Mouse (Mus musculus): ENCODE measurements around the gene Tnfsfm13.

Tnfsfm13 gene

DNA sequence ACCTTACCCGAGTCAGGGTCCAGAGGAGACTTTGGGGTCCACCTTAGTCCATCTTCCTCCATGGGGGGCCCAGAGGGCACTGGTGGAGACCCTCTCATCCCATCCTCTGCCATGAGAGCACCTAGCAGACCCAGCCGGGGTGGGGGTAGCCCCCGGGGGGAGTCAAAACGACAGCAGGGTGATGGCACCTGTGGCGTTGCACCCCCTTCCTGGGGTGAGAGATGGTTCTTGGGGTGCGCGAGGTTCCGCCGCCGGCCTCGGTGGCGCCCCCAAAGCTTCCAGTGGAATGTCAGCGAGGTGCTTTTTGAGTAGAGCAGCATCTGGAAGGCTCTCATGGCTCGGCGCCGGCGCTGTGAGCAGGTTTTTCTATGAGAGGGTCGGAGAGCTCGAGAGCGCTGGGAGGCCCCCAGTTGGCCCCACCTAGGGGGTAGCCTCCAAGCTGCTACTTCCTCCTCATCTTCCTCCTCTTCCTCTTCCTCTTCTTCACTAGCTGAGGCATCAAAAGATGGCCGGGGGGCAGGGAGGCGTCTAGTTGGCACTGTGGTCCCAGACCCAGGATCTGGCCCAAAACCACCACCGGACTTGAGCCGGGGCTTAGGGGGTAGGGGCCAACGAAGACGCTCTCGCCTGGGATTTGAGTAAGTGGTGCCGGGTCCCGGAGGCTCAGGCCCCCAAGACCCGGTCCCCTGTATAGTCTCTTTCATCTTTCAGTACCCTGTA is 15.6 kb downstream of the Tnfsfm13 start:
- DNase-seq = no peak

DNA sequence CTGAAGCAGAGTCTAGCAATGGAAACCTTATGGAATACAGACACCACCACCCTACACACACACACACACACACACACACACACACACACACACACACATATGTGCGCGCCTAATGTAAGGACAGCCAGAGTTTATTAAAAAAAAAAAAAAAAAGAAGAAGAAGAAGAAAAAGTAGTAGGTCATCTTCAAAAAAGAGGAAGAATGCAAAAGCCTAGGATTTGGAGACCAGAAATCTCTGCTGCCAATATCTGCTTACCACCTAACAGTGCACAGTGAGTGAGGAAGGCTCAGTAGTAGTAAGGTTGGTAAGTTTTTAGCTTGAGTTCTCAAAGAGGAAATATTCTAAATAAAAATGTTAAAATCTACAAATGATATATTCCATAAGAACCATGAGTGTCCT is 16.8 kb downstream of the Tnfsfm13 start:
- DNase-seq = no peak

DNA sequence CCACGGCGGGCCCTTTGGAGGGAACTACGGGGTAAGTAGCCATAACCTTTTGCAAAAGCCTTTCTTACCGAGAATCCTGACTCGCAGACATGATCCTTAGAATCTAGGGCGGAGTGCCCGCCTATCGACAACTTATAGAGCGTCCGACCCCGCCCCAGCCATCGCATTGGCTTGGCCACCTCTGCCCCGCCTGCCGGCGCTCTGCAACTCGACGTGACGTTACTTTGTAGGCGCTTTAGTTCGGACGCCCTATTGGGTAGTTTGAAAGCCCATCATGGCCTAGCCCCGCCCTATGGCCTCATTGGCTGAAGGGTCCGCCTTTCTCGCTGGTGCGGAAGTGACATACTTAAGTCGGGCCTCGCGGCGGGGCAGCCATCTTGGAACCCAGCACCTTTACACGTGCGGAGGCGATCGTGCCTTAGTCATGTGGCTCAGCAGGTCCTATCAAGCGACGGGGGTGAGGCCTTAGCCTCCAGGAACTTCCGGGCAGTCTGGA is 23.6 kb downstream of the Tnfsfm13 start, which contains the start of gene Eif4a1:
Eif4a1 (minus strand) TSS at position 213 of the 496 bp plus-strand sequence.
- peak; percentile 100 for DNase-seq

DNA sequence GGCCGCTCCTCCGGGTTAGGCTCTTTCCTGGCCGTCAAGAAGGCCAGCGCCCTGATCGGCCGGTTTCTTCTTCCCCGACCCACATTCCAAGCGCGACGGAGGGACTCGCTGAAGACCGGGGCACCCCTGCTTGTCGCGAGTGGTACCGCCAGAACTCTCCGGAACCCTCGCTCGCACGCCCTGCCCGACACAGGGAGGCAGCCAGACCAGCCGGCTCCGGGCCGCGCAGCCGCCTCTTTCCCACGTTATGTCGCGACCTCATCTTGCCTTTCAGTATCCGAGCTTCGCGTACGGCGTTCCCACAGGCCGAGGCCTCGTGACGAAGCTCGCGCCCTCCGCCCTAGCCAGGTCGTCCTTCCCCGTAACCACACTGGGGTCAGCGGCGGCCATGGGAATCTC is 24.2 kb downstream of the Tnfsfm13 start:
- DNase-seq = no peak

DNA sequence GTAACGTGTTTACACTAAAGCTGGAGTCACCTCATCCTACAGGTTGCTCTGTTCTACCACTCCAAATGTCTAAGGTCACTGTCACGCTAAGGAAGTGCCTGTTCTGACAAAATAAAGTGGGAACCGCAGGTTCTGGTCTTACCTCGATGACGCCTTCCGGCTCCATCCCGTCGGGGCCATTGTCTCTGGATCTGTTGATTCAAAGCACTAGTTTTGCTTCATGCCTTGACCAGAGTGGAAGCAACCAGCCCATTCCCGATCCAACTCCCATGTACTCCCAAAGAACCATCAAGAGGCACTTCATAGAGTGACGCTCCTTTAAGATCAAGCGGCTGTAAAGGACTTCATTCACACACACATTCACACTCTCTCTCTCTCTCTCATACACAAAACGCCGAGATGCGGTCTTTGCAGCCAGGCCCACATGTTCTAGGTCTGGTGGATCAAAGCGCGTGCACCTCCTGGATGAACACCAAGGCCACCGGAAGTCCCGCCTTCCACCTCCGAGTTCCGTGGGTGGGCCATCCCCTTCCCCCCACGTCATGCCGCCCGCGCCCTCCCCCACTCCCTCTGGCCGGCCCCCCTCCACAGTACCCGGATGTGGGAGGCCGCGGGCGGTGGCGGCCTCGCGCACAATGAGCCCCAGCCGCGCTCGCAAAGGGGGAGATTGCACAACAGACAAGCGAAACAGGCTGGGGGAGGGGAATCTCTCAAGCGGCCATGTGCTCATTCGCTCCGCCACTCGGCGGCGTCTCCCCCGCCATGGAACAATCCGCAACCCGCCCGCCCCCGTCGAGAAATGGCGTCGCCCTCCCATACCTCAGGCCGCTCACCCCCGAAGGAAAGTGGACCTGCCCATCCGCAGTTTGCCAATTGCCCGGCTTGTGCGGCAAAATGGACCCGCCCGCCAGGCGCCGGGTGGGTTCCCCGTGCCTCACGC is 24.8 kb downstream of the Tnfsfm13 start:
- DNase-seq = peak; percentile 93

DNA sequence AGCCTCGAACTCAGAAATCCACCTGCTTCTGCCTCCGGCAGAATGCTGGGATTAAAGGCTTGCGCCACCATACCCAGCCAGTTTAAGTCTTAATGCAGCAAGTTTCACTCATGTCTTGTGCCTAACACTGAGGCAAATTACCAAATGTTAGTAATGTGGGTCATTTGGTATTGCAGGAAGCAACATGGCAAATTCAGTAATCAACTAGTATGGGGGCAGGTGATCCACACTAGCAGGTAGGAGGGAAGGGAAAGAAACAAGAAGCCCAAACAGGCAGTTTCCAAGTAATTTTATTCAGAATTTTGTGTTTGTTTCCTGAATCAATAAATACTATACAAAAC is 29.3 kb downstream of the Tnfsfm13 start:
- no peak for DNase-seq

DNA sequence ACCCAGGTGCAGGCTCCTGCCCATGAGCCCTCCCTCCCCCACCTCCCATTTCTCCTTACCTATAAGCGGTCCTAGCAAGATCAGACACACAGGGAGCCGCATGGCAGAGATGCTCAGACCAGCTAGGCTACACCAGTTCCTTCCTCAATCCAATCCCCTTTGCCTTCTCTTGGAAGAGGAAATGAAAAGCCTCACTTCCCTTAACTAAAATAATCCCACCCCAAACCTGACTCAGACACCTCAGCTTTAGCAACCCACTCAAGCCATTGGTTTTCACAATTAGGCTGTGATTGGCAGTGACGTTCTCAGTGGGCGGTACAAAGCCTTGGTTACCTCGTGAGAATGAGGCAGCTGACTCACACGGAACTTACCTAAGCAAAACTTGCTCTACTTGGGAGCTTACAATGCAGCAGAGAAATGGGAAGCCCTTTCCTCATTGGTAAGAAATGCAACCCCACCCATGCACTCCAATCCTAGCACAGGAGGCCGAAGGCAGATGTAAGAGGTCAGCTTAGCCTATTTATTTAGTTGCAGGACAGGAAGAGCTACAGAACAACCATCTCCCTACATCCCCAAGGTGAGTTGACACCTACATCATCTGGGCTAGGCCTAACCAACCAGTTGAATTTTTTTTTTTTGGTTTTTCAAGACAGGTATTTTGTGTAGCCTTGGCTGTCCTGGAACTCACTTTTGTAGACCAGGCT is 29.8 kb downstream of the Tnfsfm13 start, which contains the start of gene Cd68:
Cd68 (minus strand) TSS at position 193 of the 704 bp plus-strand sequence.
- DNase-seq = no peak

DNA sequence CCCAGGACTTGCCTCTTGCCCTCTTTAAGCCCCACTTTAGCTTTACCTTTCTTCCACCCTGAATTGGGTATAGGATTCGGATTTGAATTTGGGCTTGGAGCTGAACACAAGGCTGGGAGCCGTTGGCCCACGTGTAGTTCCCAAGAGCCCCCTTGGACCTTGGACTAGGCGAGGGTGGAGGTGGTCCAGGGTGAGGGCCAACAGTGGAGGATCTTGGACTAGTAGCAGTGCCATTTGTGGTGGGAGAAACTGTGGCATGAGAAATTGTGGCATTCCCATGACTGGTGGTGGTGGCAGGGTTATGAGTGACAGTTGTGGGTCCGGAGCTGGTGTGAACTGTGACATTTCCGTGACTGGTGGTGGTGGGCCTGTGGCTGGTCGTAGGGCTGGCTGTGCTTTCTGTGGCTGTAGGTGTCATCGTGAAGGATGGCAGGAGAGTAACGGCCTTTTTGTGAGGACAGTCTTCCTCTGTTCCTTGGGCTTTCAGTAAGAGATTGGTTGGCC is 30.4 kb downstream of the Tnfsfm13 start:
- no peak for DNase-seq

DNA sequence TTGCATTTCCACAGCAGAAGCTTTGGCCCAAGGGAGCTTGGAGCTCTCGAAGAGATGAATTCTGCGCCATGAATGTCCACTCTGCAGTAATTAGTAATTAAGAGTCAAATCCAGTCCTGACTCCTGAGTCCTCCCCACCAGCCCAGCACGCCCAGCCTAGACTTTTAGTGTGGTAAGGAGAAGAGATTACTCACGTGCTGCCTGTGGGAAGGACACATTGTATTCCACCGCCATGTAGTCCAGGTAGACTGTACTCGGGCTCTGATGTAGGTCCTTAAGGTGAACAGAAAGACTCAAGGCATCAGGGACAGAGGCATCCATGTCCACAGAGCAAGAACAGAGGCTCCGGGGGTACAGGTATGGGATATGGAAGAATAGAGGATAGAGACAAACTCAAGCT is 31.1 kb downstream of the Tnfsfm13 start:
- no peak for DNase-seq

DNA sequence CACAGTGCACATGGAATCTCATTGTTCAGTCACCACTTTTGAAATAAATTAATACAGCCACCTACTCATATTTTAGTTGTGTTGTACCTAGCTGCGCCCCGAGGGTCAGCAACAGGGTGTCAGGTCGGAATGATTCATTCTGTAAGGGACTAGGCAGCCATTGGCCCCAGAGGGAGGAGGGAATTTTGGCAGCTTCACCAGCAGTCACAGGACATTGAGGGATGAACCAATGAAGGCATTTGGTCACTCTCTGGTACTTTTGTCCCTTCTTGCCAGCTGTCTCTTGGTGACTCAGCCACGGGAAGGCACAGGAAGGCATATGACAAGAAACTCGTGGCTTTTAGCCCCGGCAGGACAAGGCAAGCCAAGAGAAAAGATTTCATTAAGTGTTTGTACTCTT is 32.1 kb downstream of the Tnfsfm13 start:
- no peak for DNase-seq

DNA sequence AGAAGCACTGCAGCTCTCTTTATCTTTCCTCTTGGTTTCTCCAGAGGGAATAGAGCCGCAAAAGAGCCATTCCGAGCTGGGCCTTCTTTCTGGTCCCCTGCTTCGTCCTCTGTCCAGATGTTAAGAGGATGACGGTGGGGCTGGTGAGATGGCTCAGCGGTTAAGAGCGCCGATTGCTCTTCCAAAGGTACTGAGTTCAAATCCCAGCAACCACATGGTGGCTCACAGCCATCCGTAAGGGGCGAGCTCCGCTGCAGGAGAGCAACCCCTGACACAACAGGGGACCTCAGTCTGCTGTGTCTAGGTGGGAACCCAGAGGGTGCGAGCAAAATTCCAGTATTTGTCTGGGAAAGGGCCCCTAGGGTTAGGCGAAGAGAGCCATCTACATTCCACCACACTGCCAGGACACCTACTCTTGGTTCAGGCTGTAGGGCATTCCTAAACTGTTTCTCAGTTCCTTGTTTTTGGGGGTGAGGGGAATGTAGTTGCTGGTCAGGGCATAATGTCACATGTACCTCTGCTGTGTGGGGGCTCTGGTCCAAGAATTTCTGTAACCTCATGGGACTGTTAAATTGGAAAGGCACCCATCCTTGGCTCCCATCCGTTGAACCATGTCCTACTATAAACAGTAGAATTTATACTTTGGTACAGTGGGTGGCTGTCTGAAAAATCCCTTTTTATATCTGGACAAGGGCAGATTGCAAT is 32.8 kb downstream of the Tnfsfm13 start:
- no peak for DNase-seq

DNA sequence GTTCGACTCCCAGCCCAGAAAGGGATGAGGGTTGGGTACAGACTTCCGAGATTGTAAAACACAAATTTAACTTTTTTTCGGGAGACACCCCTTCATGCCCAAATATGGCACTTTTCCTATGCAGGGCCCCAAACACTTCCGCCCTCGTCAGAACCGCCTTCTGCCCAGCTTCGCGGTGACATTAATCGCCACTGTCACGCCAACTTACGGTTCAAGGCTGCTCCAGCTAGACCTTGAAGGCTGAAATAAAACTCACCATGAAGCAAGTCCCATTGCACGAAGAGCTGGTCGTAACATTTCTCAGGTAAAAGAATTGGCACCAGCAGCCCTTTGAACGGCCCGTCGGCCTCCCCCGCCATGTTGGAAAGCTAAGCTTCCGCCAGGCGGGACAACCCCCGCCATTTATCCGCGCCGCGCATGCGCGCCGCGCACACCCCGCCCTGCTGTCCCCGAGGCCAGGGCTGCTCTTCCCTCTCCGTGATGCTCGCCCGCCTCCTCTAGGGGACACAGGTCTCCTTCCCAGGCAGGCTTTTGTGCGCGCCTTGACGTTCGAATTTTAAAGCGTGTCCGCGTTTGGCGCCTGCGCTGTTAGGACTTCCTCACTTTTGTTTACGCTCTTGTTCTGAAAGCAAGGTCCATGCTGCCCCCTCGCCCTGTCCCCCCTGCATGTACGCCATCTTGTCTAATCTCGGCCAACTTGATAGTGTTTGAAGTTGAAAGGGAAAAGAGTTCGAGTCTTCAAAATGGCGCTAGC is 33.5 kb downstream of the Tnfsfm13 start, which contains the start of gene Mpdu1:
Mpdu1 (minus strand) TSS at position 430 of the 754 bp plus-strand sequence.
- peak; percentile 93 for DNase-seq

DNA sequence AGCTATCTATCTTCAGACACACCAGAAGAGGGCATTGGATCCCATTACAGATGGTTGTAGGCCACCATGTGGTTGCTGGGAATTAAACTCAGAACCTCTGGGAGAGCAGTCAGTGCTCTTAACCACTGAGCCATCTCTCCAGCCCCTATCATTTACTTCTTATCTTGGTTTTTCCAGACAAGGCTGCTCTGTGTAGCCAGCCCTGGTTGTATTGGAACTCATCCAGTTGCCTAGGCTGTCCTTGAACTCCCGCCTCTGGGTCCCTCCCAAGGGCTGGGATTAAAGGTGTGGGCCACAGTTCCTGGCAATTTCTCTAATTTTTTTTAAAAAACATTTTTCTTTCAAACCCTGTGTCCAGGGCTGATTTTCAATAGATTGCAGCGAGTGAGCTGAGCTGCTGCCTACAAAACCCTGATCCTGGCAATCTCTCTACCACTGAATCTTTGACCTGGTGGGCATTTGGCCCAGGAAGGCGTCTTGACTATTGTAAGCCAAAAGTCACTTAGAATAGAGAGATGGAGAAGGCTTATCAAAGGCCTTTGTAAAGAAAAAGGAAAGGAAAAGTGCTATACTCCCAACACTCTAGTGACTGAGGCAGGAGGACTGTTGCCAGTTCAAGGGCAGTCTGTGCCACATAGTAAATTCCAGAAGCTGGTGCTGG is 34.5 kb downstream of the Tnfsfm13 start:
- no peak for DNase-seq

DNA sequence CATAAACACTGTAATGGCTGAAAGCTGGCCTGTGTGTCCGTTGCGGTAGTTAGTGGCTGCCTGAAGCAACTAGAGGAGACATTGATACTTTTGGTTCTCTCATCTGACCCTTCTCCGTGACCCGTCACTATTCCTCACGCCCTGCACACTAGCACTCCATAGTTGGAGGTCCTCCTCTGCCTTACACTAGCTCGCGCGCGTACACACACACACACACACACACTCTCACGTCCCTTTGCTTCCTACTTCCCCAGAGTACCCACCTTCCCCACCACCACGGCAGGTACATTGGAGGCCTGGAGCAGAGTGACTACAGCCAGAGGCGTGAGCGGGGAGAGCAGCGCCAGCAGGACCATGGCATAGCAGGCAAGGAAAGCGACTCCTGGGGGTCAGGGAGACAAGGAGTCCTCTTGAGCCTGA is 38.4 kb downstream of the Tnfsfm13 start:
- no peak for DNase-seq

DNA sequence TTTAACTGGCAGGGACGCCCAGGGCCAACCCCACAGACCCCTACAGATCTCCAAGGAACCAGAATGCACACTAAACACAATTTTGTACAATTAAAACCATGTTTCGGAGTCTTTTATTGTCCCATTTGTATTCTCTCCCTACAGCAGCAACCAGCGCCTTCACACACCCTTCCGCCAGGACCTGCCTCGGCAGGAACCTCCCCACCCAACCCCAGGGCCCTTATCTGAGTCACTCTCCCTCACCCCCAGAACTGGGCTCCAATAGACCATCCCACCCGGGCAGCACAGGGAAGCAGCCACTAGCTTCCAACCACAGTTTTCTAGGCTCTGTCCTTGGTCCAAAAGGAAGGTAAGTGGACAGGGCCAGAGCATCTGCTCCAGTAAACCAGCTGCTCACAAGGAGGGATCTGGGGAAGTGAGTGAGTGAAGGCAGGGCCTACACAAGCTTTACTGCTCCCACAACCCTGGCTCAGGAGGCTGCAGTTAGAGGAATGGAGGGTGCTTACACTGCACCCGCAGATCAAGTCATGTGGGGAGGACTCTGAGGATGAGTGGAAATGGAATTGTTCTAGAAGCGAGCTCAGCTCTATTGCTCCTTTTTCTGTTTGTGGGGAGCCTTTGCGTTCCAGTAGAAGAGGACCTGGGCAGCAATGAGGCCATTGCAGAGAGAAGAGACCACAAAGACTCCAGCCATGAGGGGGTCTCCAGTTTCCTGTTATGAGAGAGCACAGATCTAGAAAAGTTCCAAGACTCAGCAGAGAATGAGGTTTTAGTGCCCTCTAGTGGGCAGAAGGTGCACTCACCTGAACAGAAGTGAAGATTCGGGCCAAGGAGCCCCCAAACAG is 39.1 kb downstream of the Tnfsfm13 start:
- peak; percentile 52 for DNase-seq

DNA sequence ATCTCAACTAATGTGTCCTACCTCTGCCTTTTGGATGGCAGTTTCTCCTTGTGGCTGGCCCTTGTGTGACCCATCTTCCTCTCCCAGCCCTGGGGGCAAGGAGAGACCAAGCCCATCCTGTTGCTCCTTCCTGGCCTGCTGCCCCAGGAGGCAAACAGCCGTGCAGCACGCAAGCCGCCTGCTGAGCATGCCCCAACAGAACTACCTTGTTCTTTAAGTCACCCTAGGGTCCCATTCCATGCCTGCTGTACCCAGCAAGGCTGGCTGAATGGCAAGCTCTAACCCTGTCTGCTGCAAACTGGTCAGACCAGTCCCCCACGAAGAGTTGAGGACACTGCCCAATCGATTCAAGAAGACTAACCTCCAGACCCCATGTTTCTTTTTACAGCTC is 39.8 kb downstream of the Tnfsfm13 start:
- no peak for DNase-seq

DNA sequence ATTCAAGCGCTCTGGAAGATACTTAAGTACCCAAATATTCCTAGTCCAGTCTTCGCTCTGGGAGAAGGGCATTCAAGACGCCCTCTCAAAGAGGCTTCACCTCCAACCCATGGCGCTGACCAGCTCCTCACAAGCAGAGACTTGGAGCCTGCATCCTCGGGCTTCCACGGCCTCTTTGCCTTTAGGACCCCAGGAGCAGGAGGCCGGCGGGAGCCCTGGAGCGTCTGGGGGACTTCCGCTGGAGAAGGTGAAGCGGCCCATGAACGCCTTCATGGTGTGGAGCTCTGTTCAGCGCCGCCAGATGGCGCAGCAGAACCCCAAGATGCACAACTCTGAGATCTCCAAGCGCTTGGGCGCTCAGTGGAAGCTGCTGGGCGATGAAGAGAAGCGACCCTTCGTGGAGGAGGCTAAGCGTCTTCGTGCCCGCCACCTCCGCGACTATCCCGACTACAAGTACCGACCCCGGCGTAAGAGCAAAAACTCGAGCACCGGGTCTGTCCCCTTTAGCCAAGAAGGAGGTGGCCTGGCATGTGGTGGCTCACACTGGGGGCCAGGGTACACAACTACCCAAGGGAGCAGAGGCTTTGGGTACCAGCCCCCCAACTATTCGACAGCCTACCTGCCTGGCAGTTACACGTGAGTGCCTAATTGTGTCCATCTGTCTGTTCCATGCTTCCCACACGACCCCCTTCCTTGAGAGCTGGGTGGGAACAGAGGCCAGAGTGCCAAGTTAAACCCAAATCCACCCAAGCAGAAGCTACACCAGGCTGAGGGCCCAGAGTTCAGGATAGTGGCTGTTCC is 40.4 kb downstream of the Tnfsfm13 start, which contains the start of gene Sox15:
Sox15 (plus strand) TSS at position 51 of the 801 bp plus-strand sequence.
- peak; percentile 77 for DNase-seq

DNA sequence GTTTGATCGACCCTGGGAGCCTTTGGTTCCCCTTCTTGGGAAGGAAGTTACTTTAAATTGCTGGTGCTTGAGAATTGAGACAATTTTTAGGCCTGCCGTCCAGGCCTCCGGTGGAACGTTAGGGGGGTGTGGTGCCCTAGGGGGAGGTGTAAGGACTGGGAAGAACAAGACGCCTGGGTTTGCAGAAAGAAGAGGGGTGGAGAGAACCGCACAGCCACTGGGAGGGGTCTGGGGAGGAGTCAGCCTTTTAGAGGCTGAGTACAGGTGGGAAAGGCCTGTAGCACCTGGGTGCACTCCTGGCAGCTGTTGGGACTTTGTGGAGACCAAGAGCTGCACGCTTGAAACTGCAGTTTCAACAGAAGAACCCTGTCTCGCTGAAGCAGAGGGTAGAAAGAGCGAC is 41.1 kb downstream of the Tnfsfm13 start:
- no peak for DNase-seq

DNA sequence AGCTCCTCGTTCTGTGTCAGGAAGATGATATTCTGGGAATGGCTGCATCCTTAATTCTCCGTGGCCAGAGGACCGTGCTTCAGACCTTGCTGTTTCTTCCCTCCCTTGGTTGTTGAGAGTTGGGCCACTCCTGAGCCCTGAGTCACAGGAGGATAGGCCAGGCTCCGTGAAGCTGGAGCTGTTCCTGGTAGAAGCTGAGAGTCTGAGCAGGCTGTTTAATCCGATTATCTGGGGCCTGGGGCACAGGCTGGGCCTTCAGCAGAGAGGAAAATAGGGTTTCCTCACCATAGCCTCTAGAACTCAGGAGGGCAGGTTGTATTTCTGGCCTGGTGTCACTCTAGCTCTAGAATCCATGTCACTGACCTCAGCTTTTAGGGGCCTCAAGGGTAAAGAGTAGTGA is 42.5 kb downstream of the Tnfsfm13 start:
- DNase-seq = no peak
